Mouse (Mus musculus): ENCODE data around the gene F12.

GRCm38 (mm10) chr13:55475750-55476149, 49.2 kb upstream of the F12 start:
- TF ChIP-seq CTCF (IDR thresholded peaks at IDR 0.05; ENCODE audit: insufficient read depth, low read depth, low read length) (no peak), POLR2A (IDR thresholded peaks at IDR 0.05; ENCODE audit: insufficient read depth, low read depth, low read length) (no peak)

Measured in olfactory bulb, adult 2 months (tissue).